Mouse (Mus musculus) granulocyte monocyte progenitor cell, adult 5-6 weeks (primary cell): ENCODE measurements at regions not wholly inside any gene's neighbourhood (a gene's known extent, or its start where the extent isn't known, plus 50 kb on each side); places are given as distances from the start of the nearest gene placed in this dataset.

ENCODE experiments used
- ATAC-seq: replicated peaks from 2 replicates; pipeline ENCODE4 v1.8.0; 2016; ENCODE audit warnings: mild to moderate bottlenecking, moderate TSS enrichment, inconsistent platforms; ENCODE audit not compliant: poor library complexity, severe bottlenecking

GRCm38 (mm10) chr9:41768316-41768715 lies 355.8 kb downstream of the Sorl1 start:
- no peak for ATAC-seq

- no peak for ATAC-seq
Observed at GRCm38 (mm10) chr9:41766533-41766920, 357.6 kb downstream of the Sorl1 start.

- ATAC-seq, result no peak
Observed at GRCm38 (mm10) chr9:41765816-41766532, 358.1 kb downstream of the Sorl1 start.

DNA sequence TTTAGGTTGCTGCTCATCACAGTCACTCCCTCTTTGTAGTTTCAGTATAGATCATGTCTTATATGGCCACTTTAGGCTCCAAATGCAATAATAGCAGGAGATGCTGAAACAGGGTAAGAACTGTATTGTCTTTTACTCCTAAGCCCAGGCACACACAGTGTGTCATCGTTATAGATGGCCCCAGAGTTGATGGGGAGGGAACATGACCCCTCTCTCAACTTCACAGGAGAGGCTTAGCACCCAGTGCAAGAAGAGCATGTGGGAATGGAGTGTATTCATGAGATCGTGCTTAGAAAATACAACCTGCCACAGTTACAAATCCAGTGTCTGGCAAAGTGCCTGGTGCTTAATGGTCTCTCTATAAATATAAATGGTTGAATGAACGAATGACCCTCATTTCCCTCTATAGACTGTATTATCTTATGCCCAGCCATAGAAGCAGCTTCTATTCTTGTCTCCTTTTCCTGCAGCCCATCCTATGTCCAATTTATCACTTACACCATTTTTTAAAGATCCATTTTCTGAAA lies 363.0 kb downstream of the Sorl1 start:
- ATAC-seq, result no peak

- ATAC-seq, result no peak
Observed at GRCm38 (mm10) chr9:41754434-41755002, 369.6 kb downstream of the Sorl1 start.

DNA sequence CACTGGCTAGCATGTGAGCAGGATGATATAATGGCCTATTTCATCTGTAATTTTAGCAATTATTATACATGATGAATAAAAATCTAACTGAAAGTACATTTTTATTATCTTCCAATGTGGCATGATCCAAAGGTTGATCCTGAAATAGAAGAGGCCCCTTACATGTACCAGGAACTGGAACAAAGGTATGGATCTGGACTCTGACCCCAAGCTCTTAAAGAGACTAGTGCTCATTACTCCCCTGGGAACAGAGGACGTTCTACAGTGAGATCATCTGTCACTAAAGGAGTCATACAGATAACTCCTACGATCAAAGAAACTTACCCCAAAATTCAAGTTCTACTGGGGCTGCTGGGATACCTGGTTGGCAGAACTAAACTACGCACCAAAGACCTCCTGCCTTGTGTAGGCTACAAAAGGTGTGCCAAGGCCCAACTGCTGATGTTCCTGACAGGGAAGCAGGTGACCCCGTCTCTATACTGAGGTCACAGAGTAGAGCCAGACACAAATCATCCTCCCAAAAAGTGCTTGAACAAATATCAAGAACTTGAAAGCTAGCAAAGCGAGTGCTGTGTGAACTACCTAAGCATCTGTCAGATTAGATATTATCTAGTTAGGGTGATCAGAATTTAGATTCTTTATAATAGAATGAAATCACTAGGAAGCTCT lies 378.0 kb downstream of the Sorl1 start:
- ATAC-seq, result no peak

DNA sequence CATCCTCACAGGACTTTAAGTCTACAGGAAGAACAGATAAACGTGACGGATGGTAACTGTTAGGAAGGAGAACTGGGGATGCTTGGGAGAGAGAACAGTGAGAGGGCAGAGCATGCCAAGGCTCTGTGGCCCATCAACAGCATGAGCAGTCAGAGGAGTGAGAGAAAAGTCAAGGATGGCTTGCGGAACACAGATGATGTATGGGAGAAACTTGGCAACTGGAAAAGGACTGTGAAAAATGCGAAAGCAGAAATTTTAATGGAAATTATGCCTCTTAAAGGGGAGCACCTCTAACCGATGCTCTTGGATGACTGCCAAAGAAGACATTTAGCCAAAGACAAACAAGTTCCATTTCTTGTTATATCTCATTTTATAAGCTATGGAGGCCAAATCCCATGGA lies 382.6 kb downstream of the Sorl1 start:
- no peak for ATAC-seq

DNA sequence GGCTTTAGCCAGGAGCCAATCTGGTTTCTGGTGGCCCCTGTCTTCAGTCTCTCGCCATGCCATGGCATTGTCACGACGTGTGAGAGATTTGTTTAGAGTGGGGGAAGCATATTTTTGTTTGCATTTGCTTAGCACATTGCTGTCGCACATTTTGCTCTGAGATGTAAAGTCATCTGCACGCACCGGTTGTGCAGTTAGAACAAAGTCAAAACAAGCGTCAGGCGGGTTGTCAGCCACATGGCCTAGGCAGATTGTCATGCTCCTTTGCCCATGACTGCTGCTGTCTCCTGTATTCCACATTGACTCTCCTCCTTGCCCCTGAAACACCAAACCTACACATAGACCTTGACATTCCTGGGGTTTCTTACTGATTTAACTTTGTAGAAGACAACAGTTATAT lies 383.6 kb downstream of the Sorl1 start:
- no peak for ATAC-seq

DNA sequence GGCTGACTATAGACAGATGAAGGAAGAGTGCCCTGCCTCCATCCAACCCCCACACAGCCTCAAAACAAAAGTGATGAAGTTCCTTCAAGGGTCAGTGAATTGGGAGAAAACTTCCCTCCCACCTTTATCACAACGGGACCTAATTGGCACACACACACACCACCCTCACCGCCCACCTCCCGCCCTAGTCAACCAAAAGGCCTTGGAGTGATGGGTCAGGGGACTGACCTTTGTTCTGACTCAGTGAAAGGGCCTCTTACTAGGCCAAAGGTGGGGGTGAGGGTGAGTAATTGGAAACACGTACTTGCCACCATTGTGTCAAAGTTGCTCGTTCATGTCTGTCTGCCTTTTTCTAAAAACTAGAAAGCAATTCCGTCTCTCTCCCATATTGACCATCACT lies 386.4 kb downstream of the Sorl1 start:
- no peak for ATAC-seq

DNA sequence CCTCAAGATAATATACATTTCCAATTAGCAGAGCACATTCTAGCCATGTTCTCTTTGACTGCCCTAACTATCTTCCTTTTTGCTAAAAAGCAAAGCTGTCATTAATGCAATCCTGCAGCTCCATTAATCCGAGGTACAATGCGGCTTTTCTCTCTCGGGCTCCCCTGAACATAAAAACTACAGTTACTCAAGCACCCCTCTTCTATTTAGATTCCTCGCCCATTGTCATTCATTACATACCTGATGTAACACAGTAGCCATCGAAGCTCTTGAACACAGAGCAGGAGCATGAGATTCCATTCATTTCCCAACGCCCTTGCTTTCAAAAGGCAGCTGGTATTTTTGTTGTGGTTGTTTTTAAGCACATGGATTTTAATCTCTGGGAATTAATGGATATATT lies 387.2 kb downstream of the Sorl1 start:
- ATAC-seq, result no peak

- no peak for ATAC-seq
Observed at GRCm38 (mm10) chr9:41736234-41736859, 387.8 kb downstream of the Sorl1 start.

DNA sequence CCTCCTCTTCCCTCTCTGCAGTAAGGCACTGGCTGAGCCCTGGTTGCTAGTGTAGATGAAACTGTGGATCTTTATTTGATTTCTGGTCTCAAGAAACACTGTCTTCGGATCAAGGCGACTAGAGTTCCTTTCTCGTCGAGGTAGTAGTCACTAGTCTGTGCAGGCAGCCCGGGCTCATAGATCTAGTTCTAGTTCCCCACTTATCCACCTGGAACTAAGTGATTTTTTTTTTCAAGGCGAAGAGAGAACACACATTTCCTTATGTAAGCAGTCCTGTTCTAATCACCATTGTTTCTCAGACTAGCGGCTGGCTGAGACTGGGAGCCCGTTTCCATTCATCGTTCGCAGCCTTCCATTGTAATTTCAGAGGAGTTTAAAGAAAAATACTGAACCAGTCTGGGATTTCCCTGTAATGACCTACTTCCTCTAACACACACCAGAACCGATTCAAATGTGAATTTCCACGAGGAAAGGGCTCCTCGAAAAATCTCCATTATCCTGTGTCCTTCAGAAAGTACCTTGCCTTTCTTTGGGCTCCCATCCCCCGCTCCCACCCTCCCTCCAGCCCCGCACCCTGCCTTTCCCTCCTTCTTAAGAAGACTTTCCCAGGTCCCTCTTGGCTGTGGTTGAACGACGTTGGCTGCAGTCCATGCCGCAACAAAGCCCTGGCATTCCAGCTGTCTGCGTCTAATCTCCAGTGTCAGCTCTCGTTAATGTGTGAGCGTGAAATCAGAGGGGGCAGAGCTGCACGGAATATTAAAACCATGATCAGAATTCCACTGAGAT lies 388.5 kb downstream of the Sorl1 start:
- no peak for ATAC-seq

- no peak for ATAC-seq
Observed at GRCm38 (mm10) chr9:41734925-41735447, 389.1 kb downstream of the Sorl1 start.

GRCm38 (mm10) chr9:41721609-41722008 lies 402.5 kb downstream of the Sorl1 start:
- ATAC-seq, result no peak

DNA sequence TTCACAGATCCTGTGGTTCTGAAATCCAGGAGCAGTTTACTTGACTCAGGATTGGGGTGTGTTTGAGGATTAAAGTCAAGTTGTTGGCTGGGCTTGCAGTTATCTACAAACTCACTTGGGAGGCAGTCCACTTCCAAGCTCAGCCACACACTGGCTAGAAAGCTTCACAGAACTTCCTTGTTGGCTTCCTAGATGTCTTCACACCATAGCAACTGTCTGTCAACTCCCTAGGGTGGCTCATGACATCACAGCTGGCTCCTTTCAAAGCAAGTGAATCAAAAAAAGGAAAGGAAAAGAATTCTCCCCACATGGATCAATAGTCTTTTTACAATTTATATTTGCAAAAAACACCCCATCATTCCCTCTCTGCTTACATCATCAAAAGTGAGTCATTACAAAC lies 408.9 kb downstream of the Sorl1 start:
- ATAC-seq, result no peak

GRCm38 (mm10) chr9:41705972-41706371 lies 418.1 kb downstream of the Sorl1 start:
- no peak for ATAC-seq

DNA sequence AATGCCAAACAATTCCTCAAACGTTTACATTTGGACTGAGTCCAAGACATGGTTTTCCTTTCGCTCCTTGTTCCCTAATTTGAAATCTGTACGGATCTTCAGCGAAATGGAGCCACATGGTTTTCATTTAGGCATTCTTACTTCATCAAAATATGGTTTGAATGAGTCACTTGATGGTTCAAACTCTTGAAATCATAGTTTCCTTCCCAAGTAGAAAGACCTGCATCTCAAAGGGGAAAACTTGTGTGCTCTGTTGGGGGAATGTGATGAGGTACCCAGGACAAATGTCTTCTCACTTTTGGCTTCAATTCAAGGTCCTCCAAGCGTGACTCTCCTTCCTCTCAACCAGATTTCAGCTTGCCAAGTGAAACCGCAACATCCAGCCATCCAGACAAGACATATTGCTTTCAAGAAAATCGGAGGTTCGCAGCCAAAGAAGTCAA lies 418.6 kb downstream of the Sorl1 start:
- ATAC-seq, result no peak

DNA sequence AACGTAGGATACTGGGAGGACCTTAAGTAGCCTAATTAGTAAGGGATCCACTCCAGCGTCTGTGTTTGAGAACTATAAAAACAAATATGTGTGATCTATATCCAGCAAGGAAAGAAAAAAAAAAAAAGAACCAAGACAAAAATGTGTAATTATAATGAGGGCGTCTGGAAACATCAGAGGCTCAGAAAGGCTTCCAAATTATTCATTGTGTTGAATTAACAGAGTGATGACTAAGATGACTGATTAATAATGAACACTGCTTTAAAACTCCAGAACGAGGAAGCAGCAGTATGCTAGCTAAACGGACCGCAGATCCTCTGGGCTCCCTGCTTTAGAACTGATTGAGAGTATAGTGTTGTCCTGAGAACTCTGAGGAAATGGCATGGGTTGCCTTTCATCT lies 421.0 kb downstream of the Sorl1 start:
- no peak for ATAC-seq

DNA sequence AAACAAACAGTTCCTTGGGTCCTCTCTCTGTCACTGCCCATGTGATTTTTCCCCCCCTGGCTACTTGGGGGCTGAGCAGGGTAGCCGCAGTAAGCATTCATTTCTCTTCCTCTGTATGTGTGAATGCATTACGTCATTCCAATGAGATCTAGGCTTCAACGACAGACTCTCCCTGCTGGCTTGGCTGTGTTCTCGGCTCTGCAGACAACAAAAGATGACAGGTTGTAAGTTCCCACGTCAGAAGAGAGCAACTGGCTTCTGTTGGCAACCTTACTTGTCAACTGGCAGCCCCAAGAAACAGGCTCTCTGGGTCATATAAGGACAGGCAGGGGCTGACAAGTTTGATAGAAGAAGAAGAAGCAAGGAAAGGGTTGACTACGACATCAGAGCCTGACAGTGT lies 423.4 kb downstream of the Sorl1 start:
- no peak for ATAC-seq

DNA sequence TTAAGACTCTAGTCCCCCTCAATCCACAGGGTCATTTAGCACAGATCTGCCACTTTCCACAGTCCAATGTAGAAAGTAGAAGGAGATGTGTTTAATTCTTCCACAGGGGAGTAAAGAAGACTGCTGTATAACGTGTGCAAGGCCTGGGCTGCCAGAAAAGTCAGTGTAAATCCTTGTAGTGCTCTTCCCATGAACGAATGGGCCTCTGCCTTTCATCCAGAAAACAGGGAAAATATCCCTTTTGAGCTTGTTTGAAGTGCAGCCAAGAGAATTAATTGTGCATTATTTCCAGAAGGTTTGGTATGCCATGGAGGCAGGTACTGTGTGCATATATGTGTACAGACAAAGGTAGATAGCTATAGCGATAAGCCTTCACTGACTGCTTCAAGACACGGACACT lies 425.1 kb downstream of the Sorl1 start:
- no peak for ATAC-seq
